Mouse (Mus musculus): ENCODE results near the gene Cnih3. TPM values are rescaled to one million over a fixed set of nuclear protein-coding genes. Genes with fewer than 3 reads are reported as not detected.

The Cnih3 gene
- polyA plus RNA-seq, 1 experiment from 2014 or later = not detected

DNA sequence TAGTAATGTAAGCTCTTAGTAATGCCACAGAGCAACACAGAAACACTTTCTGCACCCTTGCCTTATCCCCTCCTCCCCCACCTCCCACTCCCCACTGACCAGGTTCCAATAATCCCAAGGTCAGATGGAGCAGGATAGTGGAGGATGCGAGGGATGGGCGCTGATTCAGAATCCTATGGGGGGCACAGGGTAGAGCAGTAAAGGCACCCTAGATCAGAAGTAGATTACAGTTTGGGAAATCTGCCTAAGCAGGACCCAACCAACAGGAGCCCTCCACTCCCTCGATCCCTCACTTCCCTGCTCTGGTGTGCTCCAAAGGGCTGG is 423 bp upstream of the Cnih3 start:
- peaks cover 19% of the 10 kb centered on the region for H3K4me1 ChIP-seq (replicated peaks)
- DNase-seq = no peak
- WGBS (ENCODE audit: insufficient replicate concordance) = 5% methylated on average over 3 of the region's 3 CpGs
- H3K9ac ChIP-seq = no peak overlapping the region; the same call in 1 of the 2 replicates
- no peaks in the 10 kb centered on the region for H3K9me3 ChIP-seq (replicated peaks)
- no peaks in the 10 kb centered on the region for H3K36me3 ChIP-seq
- H3K27me3 ChIP-seq = peaks cover 94% of the 10 kb centered on the region
- H3K4me2 ChIP-seq = peak overlapping the region; percentile 72
- H3K4me3 ChIP-seq (replicated peaks) = peak overlapping the region; percentile 51
- ATAC-seq (ENCODE audit: low read depth) = no peak
- H3K27ac ChIP-seq = no peak overlapping the region

DNA sequence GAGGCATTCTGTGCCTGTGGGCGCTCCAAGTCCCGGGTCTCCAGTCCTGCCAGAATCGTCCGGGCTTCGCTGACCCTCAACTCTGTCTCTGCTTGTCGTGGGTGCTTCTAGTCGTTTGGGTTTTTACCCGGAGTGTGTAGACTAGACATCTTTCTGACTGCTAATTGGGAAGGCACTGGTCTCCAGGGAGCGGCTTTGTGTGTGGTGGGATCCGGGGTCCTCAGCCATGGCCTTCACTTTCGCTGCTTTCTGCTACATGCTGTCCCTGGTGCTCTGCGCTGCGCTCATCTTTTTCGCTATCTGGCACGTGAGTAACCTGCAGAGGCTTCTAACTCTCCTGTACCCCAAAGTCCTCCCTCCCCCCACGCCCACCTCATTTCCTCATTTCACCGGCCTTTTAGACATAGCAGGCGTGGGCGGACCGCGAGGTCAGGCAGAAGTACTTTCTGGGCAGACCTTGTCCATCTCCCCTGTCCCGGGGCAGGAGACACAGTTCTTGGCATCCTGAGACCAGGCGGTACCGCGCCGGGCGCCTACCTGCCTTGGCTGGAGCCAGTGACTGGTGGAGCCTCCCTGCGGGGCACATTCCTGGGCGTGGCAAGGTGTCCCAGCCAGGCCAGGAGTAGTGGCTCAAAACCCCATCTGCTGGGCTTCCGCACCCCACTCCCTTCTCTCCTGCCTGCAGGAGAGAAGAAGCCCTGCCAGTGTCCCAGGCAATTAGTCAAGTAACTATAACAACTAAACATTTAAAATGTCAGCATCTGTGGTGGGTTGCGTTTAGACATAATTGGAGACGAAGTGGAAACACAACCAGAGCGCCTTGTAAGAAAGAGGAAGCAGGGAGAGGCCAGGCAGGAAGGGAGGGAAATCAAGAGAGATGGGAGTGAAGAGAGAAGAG is 1.0 kb downstream of the Cnih3 start:
- no peak for ATAC-seq (ENCODE audit: low read depth)
- no peak overlapping the region for H3K9ac ChIP-seq
- 2% methylated on average over 33 of the region's 33 CpGs for WGBS (ENCODE audit: insufficient replicate concordance)
- peak overlapping the region; percentile 72 for H3K4me2 ChIP-seq
- peaks cover 19% of the 10 kb centered on the region for H3K4me1 ChIP-seq (replicated peaks)
- H3K4me3 ChIP-seq (replicated peaks) = peak overlapping the region; percentile 51
- peaks cover 92% of the 10 kb centered on the region for H3K27me3 ChIP-seq
- H3K27ac ChIP-seq = no peak overlapping the region
- no peaks in the 10 kb centered on the region for H3K36me3 ChIP-seq
- DNase-seq = no peak
- no peaks in the 10 kb centered on the region for H3K9me3 ChIP-seq (replicated peaks)

DNA sequence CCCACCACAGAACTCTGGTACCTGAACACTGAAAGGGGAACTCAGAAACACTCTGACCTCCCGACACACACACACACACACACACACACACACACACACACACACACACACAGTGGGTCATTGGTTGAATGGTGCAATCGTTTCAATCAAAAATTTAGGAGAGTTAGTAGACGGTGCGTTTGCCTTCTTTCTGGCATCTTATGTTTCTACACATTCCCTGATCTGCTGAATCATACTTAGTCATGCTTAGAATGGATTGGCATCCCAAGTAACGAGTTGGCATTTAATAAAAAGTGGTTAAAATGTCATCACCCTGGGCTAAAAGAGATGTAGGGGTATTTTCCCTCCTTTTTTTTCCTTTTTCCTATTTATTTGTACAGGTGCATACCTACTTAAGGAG is 3.3 kb downstream of the Cnih3 start:
- Histone ChIP-seq H3K36me3 (no peaks in the 10 kb centered on the region), H3K4me2 (no peak overlapping the region), H3K4me1 (replicated peaks) (peaks cover 19% of the 10 kb centered on the region), H3K4me3 (replicated peaks) (no peak overlapping the region), H3K27me3 (peaks cover 92% of the 10 kb centered on the region), H3K9ac (no peak overlapping the region), H3K9me3 (replicated peaks) (no peaks in the 10 kb centered on the region), H3K27ac (no peak overlapping the region)
- no peak for ATAC-seq (ENCODE audit: low read depth)
- DNase-seq = no peak
- WGBS (ENCODE audit: insufficient replicate concordance) = 45% methylated on average over 5 of the region's 5 CpGs

DNA sequence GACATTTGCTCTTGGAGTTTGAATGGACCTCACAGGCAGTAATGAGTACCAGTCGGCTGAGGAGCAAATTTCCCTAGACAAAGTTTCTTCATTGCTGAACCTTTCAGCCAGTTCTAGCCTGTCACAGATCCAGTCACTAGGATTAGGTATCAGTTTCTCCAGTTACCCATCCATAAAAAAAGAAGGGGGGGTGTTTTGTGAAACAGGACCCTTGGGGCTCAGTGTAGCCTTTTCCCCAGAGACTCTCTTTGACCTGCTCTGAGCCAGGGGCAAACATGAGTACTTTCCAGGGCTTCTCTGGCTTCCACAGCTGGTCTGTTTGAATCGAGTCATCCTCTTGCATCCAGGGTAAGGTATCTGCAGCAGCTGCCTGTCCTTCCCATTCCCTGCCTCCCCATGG is 5.4 kb downstream of the Cnih3 start:
- no peak overlapping the region for H3K9ac ChIP-seq
- H3K9me3 ChIP-seq (replicated peaks) = no peaks in the 10 kb centered on the region
- WGBS (ENCODE audit: insufficient replicate concordance) = 38% methylated on average over 2 of the region's 2 CpGs
- no peaks in the 10 kb centered on the region for H3K36me3 ChIP-seq
- H3K27ac ChIP-seq = no peak overlapping the region
- DNase-seq (no peak), ATAC-seq (ENCODE audit: low read depth) (no peak)
- peaks cover 9% of the 10 kb centered on the region for H3K4me1 ChIP-seq (replicated peaks)
- H3K4me2 ChIP-seq = no peak overlapping the region
- peaks cover 82% of the 10 kb centered on the region for H3K27me3 ChIP-seq
- no peak overlapping the region for H3K4me3 ChIP-seq (replicated peaks)

- no peak overlapping the region for H3K27ac ChIP-seq
- WGBS (ENCODE audit: insufficient replicate concordance) = 36% methylated on average over 7 of the region's 7 CpGs
- ATAC-seq (ENCODE audit: low read depth) = no peak
- DNase-seq = no peak
- H3K4me1 ChIP-seq (replicated peaks) = peaks cover 3% of the 10 kb centered on the region
- H3K9ac ChIP-seq = no peak overlapping the region
- H3K27me3 ChIP-seq = peaks cover 76% of the 10 kb centered on the region
- H3K4me3 ChIP-seq (replicated peaks) = no peak overlapping the region
- no peaks in the 10 kb centered on the region for H3K9me3 ChIP-seq (replicated peaks)
- H3K36me3 ChIP-seq = no peaks in the 10 kb centered on the region
- no peak overlapping the region for H3K4me2 ChIP-seq
These were observed 6.1 kb downstream of the Cnih3 start for GRCm38 (mm10) chr1:181358526-181358925.

DNA sequence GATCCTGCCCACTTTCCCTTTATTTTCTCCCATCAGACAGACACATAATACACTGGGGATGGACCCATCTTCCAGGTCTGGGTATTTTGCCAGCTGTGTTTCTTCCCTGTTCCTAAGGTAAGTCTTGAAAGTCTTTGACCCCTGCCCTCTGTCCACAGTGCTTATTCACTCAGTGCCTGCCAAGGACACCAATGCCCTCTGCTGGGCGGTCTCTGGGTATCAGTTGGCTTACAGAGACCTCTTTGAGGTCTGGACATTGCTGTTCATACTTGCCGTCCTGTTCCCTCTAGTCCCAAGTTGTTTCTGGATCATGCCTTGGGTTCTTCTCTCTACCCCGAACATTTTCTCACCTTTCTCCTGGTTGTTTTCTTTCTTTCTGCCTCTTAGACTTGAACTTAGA is 8.3 kb downstream of the Cnih3 start:
- DNase-seq (no peak), ATAC-seq (ENCODE audit: low read depth) (no peak)
- 41% methylated on average over 3 of the region's 3 CpGs for WGBS (ENCODE audit: insufficient replicate concordance)
- Histone ChIP-seq H3K36me3 (no peaks in the 10 kb centered on the region), H3K9me3 (replicated peaks) (no peaks in the 10 kb centered on the region), H3K9ac (no peak overlapping the region), H3K27ac (no peak overlapping the region), H3K4me2 (no peak overlapping the region), H3K27me3 (peaks cover 65% of the 10 kb centered on the region), H3K4me1 (replicated peaks) (no peaks in the 10 kb centered on the region), H3K4me3 (replicated peaks) (no peak overlapping the region)

DNA sequence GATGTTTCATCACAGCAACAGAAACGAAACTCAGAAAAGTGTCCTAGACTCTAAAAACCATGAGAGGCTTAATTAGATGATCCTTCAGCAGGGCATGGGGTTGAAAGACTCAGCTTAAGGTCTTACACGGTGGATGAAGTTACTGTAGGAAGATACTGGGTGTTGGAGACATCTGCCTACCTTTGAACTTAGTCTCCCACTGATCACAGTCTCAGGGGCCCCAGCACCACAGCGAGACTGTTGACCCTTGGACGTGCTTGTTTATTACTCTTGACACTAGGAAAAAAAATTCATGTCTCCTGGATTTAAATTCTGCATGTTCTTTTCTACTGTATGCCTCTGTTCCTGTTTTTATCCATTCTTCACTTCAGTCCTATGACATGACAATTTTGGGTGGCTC is 11.6 kb downstream of the Cnih3 start:
- Histone ChIP-seq H3K27me3 (peaks cover 66% of the 10 kb centered on the region), H3K4me1 (replicated peaks) (peaks cover 12% of the 10 kb centered on the region), H3K4me2 (no peak overlapping the region)

GRCm38 (mm10) chr1:181365376-181365775 is 12.9 kb downstream of the Cnih3 start:
- Histone ChIP-seq H3K4me2 (no peak overlapping the region), H3K4me3 (replicated peaks) (no peak overlapping the region), H3K4me1 (replicated peaks) (peaks cover 25% of the 10 kb centered on the region), H3K36me3 (no peaks in the 10 kb centered on the region), H3K9me3 (replicated peaks) (no peaks in the 10 kb centered on the region), H3K9ac (no peak overlapping the region), H3K27ac (no peak overlapping the region), H3K27me3 (peaks cover 69% of the 10 kb centered on the region)
- WGBS (ENCODE audit: insufficient replicate concordance) = 66% methylated on average over 3 of the region's 3 CpGs
- DNase-seq (no peak), ATAC-seq (ENCODE audit: low read depth) (no peak)

More for the DNA sequence above, 11.6 kb downstream of the Cnih3 start:
- Histone ChIP-seq H3K4me3 (replicated peaks) (no peak overlapping the region), H3K27ac (no peak overlapping the region), H3K36me3 (no peaks in the 10 kb centered on the region), H3K9me3 (replicated peaks) (no peaks in the 10 kb centered on the region), H3K9ac (no peak overlapping the region)
- no peak for DNase-seq
- 58% methylated on average over 4 of the region's 4 CpGs for WGBS (ENCODE audit: insufficient replicate concordance)
- no peak for ATAC-seq (ENCODE audit: low read depth)

DNA sequence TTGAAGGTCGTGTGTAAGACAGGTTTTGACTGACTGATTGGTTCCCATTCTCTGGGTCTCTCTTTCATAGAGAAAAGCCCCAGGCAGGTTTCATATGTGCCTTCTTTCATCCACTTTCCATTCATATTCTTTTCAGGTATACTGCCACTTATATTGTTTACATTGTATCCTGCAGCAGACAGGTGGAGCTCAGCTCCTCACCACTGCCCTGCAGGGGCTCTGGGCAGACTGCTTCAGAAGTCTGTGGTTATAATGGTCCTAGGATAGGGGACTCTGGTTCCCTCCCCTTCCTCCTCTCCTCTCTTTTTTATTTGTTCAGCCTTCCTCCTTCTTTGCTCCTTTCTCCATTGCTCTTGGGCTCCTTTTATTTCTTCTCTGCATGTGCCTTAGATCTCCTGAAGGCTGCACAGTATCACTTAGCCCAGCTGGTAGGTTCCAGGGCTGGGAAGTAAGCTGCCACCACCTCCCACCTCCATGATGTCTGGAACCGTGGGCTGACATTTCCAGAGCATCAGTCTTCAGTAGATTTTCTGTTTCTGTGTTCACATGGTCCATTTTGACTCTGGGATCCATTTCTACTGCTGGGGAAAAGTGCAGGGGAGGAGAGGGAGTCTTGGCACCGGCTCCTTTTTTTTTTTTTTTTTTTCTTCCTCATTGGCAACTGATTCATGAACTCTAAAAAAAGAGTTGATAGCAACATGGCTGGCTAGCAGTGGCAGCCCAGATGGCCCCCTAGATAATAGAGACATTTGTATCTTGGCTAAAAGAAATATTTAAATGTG is 16.6 kb downstream of the Cnih3 start:
- 18% methylated on average over 3 of the region's 3 CpGs for WGBS (ENCODE audit: insufficient replicate concordance)
- Histone ChIP-seq H3K4me2 (no peak overlapping the region), H3K4me3 (replicated peaks) (no peak overlapping the region), H3K27me3 (peaks cover 60% of the 10 kb centered on the region), H3K9ac (no peak overlapping the region), H3K27ac (no peak overlapping the region), H3K36me3 (no peaks in the 10 kb centered on the region), H3K9me3 (replicated peaks) (no peaks in the 10 kb centered on the region), H3K4me1 (replicated peaks) (peaks cover 54% of the 10 kb centered on the region)
- ATAC-seq (ENCODE audit: low read depth) (no peak), DNase-seq (no peak)

DNA sequence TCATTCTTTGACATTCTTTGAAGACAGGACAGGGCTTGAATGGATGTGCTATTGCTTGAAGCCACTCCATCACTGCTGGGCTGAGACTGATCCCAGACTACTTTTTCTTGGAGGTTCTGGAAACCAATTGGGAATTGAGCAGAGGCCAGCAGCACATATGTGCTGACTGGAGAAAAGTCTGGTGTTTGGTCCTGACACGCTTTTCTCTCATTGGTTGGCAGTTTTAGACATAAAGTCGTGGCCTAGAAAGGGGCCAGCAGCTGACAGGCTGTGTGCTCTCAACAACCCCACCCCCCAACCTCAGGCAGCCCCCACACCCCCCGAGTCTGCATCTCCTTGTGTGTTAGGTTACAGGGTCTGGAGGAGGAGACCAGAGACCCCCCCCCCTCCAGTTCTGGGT is 17.9 kb downstream of the Cnih3 start:
- Histone ChIP-seq H3K9me3 (replicated peaks) (no peaks in the 10 kb centered on the region), H3K4me1 (replicated peaks) (peaks cover 68% of the 10 kb centered on the region), H3K27ac (no peak overlapping the region), H3K4me2 (no peak overlapping the region), H3K27me3 (peaks cover 52% of the 10 kb centered on the region), H3K4me3 (replicated peaks) (no peak overlapping the region), H3K36me3 (no peaks in the 10 kb centered on the region), H3K9ac (no peak overlapping the region)
- no peak for DNase-seq
- ATAC-seq (ENCODE audit: low read depth) = no peak
- 35% methylated on average over 3 of the region's 3 CpGs for WGBS (ENCODE audit: insufficient replicate concordance)

GRCm38 (mm10) chr1:181371226-181371625 is 18.8 kb downstream of the Cnih3 start:
- no peak overlapping the region for H3K27ac ChIP-seq
- no peak overlapping the region for H3K4me2 ChIP-seq
- no peak overlapping the region for H3K4me3 ChIP-seq (replicated peaks)
- no peaks in the 10 kb centered on the region for H3K9me3 ChIP-seq (replicated peaks)
- peaks cover 76% of the 10 kb centered on the region for H3K4me1 ChIP-seq (replicated peaks)
- peaks cover 51% of the 10 kb centered on the region for H3K27me3 ChIP-seq
- no peak for ATAC-seq (ENCODE audit: low read depth)
- DNase-seq = no peak
- H3K9ac ChIP-seq = no peak overlapping the region
- 28% methylated on average over 4 of the region's 4 CpGs for WGBS (ENCODE audit: insufficient replicate concordance)
- no peaks in the 10 kb centered on the region for H3K36me3 ChIP-seq

Data from liver, embryonic 13.5 days (tissue).